Mouse (Mus musculus) gastrocnemius, postnatal 4 days (tissue): Measurements from ENCODE around the gene Use1. TPM values are rescaled to one million over a fixed set of nuclear protein-coding genes. Genes with fewer than 3 reads are reported as not detected.
A peak's percentile ranks its signal among the peaks of the same experiment; 100 is the strongest.
"Not testable (repeated sequence)": the region's sequence is repeated elsewhere in the genome, so short reads cannot be mapped to it uniquely, and the experiment has no call there.

ENCODE experiments used
- DNase-seq, 2 experiments: peaks; one replicate each; pipeline ENCODE4 v3.0.0; 2021 to 2022; ENCODE audit warnings: low spot score in 2 of 2, mixed read lengths in 2 of 2
- long read RNA-seq, 2 experiments: library from polyadenylated mRNA; stranded (forward); transcript quantifications; one replicate each; pipeline ENCODE4 v2.0.0; 2021
- total RNA-seq, 2 experiments: library from RNA; stranded (reverse); gene quantifications; 2 replicates each; pipeline ENCODE4 v1.2.3; 2021

Gene Use1
- 100 to 1,000 TPM; 139 to 149 TPM for total RNA-seq
- long read RNA-seq, experiment 1, partial matches to known transcripts = 0 of 5 reads
- long read RNA-seq, experiment 1, other reads (novel, unspliced or antisense) = 3 of 5 reads
- long read RNA-seq, experiment 2, partial matches to known transcripts = 2 of 4 reads
- long read RNA-seq, experiment 2, other reads (novel, unspliced or antisense) = 2 of 4 reads

GRCm38 (mm10) chr8:71366771-71367528 is at the start of gene Use1:
Gene Use1, plus strand, starts transcription at chr8:71366848.
- DNase-seq = peak; percentile 75 to 90

GRCm38 (mm10) chr8:71318610-71319009 is 48.0 kb upstream of the Use1 start:
- not testable (repeated sequence) for DNase-seq

- not testable (repeated sequence) for DNase-seq
Observed at GRCm38 (mm10) chr8:71319760-71320159, 46.9 kb upstream of the Use1 start.

- no peak for DNase-seq
Observed at GRCm38 (mm10) chr8:71322939-71323338, 43.7 kb upstream of the Use1 start.

GRCm38 (mm10) chr8:71324848-71325247 is 41.8 kb upstream of the Use1 start:
- DNase-seq = no peak

GRCm38 (mm10) chr8:71337834-71338233 is 28.8 kb upstream of the Use1 start:
- not testable (repeated sequence) for DNase-seq

- DNase-seq = no peak
Observed at GRCm38 (mm10) chr8:71340625-71341024, 26.0 kb upstream of the Use1 start.

GRCm38 (mm10) chr8:71346581-71346980 is 20.1 kb upstream of the Use1 start:
- no peak for DNase-seq

GRCm38 (mm10) chr8:71351117-71351516 is 15.5 kb upstream of the Use1 start:
- DNase-seq = no peak

- no peak for DNase-seq
Observed at GRCm38 (mm10) chr8:71351520-71351919, 15.1 kb upstream of the Use1 start.

GRCm38 (mm10) chr8:71358026-71358425 is 8.6 kb upstream of the Use1 start:
- DNase-seq = no peak

- no peak for DNase-seq
Observed at GRCm38 (mm10) chr8:71367529-71368176, 1.0 kb downstream of the Use1 start.

GRCm38 (mm10) chr8:71368366-71368765 is 1.7 kb downstream of the Use1 start:
- DNase-seq = no peak

GRCm38 (mm10) chr8:71369040-71369718 is 2.5 kb downstream of the Use1 start:
- DNase-seq = no peak

- no peak for DNase-seq
Observed at GRCm38 (mm10) chr8:71370711-71371235, 4.1 kb downstream of the Use1 start.

- DNase-seq = peak; percentile 93 to 95
Observed at GRCm38 (mm10) chr8:71371236-71371848, 4.7 kb downstream of the Use1 start, which contains the start of gene Ocel1. Gene Ocel1, plus strand, starts transcription at chr8:71371298.

GRCm38 (mm10) chr8:71372427-71372826 is 5.8 kb downstream of the Use1 start:
- no peak for DNase-seq

GRCm38 (mm10) chr8:71373000-71373399 is 6.4 kb downstream of the Use1 start:
- no peak for DNase-seq

- no peak for DNase-seq
Observed at GRCm38 (mm10) chr8:71374616-71375206, 8.1 kb downstream of the Use1 start.
